Mouse (Mus musculus) urinary bladder, postnatal 25 days (tissue): ENCODE results near the gene Tbc1d30.

Experiments
- DNase-seq: peaks from one replicate; pipeline ENCODE4 v3.0.0; 2022; ENCODE audit warnings: low spot score

Tbc1d30 gene

DNA sequence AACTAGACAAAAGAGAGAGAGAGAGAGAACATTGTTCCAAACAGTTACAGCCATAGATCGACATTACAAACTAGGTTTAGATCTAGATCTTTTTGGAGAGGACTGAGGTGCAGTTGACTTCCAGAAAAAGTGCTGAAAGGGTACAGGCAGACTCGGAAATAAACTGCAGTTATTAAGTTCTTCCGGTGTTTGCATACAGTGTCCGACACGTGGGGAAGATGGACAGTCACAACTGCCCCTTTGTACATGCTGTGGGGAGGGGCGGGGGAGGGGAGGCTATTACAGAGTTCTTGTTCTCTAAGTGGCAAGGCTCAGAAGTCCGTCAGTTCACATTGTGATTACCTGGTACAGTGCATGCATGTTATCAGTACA is 86.9 kb downstream of the Tbc1d30 start:
- DNase-seq: no peak

DNA sequence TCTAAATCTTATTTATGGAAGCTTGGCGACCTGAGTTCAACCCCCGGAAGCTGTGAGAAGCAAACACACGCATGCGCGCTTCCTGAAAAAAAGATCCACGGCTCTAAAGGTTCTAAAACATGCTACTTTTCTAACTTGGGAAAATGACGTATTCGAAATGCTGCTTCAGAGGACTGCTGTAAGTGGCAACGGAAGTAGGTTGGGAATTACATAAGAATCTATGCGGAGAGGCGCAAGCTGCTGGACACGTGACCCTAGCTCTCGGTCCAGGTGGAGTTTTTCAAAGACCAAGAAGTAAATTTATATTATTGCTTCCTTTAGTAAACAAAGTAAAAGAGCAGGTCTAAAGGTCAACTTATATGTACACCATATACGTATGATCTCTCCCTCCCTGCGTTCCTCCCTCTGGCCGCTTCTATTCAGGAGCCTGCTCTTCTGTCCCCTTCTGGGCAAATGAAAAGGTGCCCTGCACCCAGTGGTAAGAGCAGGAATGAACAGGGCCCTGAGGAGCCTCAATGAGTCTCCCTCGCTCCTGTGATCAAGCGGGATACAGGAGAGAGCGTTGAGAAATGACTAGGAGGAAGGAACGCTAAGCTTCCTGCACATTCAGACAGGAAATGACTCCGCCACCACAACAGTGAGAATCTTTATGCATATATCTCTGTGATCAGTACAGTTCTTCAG is 87.4 kb downstream of the Tbc1d30 start:
- DNase-seq: no peak

GRCm38 (mm10) chr10:121262206-121262605 is 88.9 kb downstream of the Tbc1d30 start:
- DNase-seq: no peak

DNA sequence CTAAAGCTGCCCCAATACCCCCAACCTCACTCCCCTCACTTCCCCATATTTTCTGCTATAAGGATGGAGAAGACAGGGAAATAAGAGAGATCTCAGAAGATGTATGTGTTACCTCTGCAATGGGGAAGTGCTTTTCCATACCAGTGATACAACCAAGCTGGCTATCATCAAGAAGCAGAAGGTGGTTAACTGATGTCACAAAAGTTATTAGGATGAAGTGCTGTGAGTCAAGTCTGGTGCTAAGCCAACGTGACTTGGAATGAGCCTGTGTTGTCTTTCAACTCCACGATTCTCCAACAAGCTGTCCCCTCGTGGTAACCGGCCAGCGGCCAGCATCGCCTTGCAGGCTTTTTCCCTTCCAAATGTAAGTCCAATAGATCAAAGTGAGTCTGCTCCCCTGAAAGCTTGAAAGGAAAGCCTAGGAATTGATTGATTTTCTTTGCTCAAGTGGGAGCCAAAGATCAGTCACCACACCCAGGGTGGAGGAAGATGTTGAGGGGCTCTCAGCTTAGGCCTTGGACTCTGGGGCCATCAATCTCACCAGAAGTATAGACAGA is 90.0 kb downstream of the Tbc1d30 start:
- no peak for DNase-seq

DNA sequence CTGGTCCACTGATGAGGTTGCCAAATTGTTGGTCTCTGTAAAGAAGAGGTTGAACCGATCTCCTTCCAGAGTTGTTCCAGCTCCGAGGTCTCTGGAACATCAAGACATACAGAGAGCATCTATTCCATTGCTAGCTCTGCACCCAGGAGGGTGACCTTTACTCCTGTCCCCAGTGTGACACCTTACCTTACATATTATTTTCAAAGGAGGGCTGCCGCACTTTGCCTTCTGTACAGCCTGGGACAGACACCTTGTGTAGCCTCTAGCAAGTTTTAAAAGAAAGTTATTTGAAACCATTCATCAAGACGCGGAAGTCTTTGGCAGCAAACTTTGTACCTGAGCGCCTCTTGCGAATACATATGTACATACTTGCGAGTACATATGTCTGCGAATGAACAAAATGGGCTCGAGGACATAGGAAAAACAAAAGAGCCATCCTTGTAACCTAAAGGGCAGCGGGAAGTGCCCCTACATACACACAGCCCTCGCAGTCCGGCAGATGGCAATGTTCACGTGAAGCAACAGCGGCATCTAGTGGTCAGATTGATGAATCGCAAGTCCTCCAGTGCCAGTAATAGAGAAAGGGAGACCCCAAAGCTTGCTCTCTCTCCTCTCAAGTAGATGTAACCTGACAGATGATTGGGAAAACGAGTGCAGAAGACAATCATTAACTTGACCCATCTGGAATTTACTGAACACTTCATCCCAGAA is 94.8 kb downstream of the Tbc1d30 start:
- peak; percentile 52 for DNase-seq

DNA sequence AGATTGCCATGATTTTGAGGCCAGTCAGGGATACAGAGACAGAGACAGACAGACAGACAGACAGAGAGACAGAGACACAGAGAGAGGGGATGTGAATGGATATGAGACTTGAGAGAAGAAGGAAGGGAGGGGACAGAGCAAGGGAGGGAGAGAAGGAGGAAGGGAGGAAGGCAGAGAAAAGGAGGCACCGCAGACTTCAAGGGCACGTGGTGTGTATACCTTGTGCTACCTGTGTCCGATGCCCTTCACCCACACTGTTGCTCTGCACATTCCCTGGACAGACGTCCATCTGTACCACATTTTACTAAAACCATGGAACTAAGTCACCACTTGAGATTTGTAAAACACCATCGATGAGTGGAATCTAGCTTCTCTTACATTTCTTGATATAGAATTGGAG is 95.6 kb downstream of the Tbc1d30 start:
- DNase-seq: no peak

DNA sequence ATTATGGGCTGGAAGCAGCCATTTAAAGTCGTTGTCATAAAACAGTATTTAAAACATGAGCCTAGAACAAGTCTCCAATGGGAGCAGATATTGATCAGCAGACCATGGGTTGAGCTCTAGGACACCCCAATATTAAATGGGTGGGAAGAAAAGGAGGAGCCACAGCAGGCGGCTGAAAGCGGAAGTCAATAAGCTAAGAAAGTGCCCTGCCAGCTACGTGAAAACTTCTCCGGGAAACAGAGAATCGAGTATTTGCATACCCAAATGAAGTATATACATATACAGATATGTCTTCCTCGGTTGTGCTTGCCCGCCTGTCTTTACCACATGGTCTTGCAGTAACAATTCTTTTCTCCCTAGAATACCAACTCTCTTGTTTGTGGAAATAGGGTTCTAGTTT is 96.7 kb downstream of the Tbc1d30 start:
- DNase-seq: no peak

- DNase-seq: no peak
These were observed 98.3 kb downstream of the Tbc1d30 start for GRCm38 (mm10) chr10:121252781-121253180.

- DNase-seq: no peak
These were observed 99.9 kb downstream of the Tbc1d30 start for GRCm38 (mm10) chr10:121251191-121251590.

GRCm38 (mm10) chr10:121249820-121250219 is 101.3 kb downstream of the Tbc1d30 start:
- DNase-seq: no peak

DNA sequence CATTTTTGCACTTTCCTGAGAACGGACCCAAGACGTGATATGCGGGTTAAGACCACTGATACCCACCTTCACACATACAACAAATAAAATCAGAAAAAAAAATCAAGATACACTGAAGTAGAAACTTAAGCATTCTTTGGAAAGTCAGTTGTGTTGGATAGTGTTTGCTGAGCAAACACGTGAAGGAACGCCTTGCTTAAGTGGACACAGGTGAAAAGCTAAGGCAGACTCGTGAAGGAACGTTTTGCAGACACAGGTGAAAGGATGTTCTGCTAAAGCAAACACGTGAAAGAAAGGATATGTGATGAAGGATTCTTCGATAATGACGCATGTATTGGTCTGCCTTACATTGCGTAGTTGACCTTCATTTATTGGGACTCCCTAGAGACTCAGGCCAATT is 103.5 kb downstream of the Tbc1d30 start:
- no peak for DNase-seq

GRCm38 (mm10) chr10:121246971-121247370 is 104.1 kb downstream of the Tbc1d30 start:
- DNase-seq: no peak

GRCm38 (mm10) chr10:121243373-121244207 is 107.5 kb downstream of the Tbc1d30 start:
- no peak for DNase-seq

DNA sequence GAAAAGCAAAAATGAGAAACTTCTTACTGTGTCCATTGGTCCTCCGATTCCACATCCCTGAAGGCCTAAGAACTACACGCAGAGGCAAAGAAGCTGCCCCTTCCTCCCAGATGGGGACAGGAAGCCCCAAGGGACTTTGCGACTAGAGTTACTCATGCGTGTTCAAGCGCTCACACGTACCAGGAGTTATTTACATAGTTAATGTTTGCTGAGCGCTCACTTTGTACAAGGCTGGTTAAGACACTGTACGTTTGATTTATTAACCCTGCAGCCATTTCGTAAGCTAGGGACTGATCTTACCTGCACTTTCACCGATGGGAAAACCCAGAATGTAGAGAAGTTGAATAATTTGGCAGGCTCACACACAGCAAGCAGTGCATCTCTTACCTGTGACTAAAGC is 108.5 kb downstream of the Tbc1d30 start:
- no peak for DNase-seq

- DNase-seq: no peak
These were observed 112.0 kb downstream of the Tbc1d30 start for GRCm38 (mm10) chr10:121239065-121239464.

DNA sequence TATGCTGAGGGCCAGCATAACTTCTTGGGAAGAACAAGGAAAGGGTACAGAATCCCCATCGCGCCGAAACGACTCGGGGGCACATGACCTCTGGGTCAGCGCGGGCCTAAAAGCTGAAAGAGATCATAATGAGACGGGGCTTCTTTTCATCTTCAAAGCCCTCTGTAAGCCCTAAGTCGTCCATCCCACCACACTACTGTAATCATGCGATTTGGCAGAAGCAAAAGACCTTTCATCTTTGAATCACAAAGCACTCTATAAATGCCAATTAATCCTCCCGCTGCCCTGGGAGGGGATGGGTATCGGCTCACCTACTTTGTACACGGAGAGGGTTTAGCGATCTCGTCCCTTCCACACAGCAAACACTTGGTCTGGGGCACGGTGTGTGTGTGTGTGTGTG is 112.5 kb downstream of the Tbc1d30 start:
- no peak for DNase-seq

GRCm38 (mm10) chr10:121237377-121237776 is 113.7 kb downstream of the Tbc1d30 start:
- no peak for DNase-seq

- no peak for DNase-seq
These were observed 115.8 kb downstream of the Tbc1d30 start for GRCm38 (mm10) chr10:121235167-121235824.

DNA sequence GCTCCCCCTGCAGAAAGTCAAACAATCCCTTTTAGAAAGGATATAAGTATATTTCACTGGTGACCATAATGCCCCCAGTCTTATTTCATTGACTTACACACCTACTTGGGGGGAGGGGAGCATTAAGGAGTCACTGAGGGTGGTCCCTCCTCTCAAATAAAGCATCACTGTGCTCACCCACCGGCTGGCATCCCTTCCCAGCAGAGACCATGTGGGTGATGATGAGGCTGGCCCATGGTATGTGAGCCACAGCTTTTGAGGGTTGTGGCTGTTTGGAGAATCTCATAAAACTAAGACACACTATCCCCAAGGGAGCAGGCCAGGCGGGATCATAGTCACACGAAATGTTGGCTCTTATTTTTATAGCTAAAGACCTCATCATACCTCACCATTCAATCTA is 116.6 kb downstream of the Tbc1d30 start:
- no peak for DNase-seq

- no peak for DNase-seq
These were observed 122.6 kb downstream of the Tbc1d30 start for GRCm38 (mm10) chr10:121228422-121228953.

DNA sequence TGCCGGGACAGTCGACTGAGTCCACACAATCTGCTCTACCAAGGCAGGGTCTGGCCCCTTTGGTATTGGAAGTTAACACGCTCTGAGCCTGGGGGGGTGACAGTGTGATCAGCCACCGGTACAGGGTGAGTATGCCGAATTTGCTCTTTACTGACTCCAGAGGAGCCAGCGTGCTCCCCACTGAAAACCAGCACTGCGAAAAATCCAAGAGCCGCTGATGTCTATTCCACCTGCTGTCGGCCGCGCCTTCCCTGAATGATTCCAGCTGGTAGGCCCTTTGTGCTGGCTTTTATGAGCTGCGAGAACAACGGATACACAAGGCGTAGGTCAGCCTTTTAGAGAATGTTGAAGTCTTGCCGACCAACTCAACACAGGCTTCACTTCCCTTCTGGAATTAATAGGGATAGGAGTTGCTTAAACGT is 123.1 kb downstream of the Tbc1d30 start:
- DNase-seq: no peak

DNA sequence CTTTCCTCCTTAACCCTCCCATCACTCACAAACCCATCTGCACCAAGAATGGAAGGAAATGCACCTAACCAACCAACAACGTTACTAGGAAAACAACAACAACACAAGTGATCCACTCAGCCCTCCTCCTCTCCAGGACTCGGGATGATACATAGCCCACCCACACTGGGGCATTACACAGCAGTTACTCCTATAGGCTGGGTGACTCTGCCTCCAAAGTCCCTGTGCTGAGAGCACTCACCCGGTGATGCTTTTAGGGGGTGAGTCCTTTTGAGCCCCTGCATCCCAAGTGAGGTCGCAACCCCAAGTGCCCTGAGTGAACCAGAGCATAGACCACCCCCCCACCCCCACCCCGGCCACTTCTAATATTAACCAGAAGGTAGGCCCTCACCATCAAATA is 123.7 kb downstream of the Tbc1d30 start:
- no peak for DNase-seq
